Mouse (Mus musculus) ES-E14 (cell line): ENCODE measurements at regions not wholly inside any gene's neighbourhood (a gene's known extent, or its start where the extent isn't known, plus 50 kb on each side); places are given as distances from the start of the nearest gene placed in this dataset.

ENCODE experiments used
- CHD2 ChIP-seq: IDR thresholded peaks from 2 replicates; pipeline ENCODE4 v1.6.1; 2014; ENCODE audit warnings: mild to moderate bottlenecking, low read depth, low read length, inconsistent platforms
- HCFC1 ChIP-seq: IDR thresholded peaks from 2 replicates; pipeline ENCODE4 v1.6.1; 2012; ENCODE audit warnings: low read length, inconsistent platforms, borderline replicate concordance; ENCODE audit not compliant: insufficient read depth
- MAFK ChIP-seq: IDR thresholded peaks from 2 replicates; pipeline ENCODE4 v1.6.1; 2014; ENCODE audit warnings: mild to moderate bottlenecking, low read depth, low read length, inconsistent platforms; ENCODE audit not compliant: insufficient read depth
- ZC3H11A ChIP-seq: IDR thresholded peaks from 2 replicates; pipeline ENCODE4 v1.6.1; 2012; ENCODE audit warnings: low read depth, mild to moderate bottlenecking, inconsistent platforms, low read length, borderline replicate concordance
- ZNF384 ChIP-seq: IDR thresholded peaks from 2 replicates; pipeline ENCODE4 v1.6.1; 2012; ENCODE audit warnings: low read depth, low read length, inconsistent platforms

GRCm38 (mm10) chr8:6321346-6321745 is 1216.2 kb upstream of the Slc10a2 start:
- TF ChIP-seq HCFC1 (no peak), ZC3H11A (no peak), CHD2 (no peak), ZNF384 (no peak), MAFK (no peak)
